Mouse (Mus musculus): ENCODE measurements at regions not wholly inside any gene's neighbourhood (a gene's known extent, or its start where the extent isn't known, plus 50 kb on each side); places are given as distances from the start of the nearest gene placed in this dataset.

- intact Hi-C loops (cut with DNase I) = no loop called here
- peak; percentile 5 to 11 for DNase-seq (ENCODE audit: low spot score in 2 of 2)
Measured at GRCm38 (mm10) chr16:79718230-79718629, 627.3 kb upstream of the Tmprss15 start.

DNA sequence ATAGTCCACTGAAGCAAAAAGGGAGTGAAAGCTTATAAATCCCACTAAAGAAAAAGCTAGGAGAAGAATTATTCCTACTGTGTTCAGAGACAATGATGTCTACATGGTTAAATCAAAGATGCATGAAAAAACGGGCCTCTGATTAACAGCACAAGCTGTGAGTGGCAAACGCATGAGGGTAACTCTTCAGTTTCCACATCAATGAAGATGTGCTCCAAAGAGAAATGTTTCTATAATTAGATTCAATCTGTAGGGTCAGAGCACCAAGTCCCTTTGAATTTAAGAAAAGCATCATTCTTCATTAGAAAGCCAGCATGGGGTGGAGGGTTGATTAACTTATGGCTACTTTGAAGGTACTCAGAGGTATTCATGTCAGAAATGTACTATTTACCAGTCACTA lies 601.5 kb upstream of the Tmprss15 start:
- intact Hi-C loops (cut with DNase I) = no loop called here

DNA sequence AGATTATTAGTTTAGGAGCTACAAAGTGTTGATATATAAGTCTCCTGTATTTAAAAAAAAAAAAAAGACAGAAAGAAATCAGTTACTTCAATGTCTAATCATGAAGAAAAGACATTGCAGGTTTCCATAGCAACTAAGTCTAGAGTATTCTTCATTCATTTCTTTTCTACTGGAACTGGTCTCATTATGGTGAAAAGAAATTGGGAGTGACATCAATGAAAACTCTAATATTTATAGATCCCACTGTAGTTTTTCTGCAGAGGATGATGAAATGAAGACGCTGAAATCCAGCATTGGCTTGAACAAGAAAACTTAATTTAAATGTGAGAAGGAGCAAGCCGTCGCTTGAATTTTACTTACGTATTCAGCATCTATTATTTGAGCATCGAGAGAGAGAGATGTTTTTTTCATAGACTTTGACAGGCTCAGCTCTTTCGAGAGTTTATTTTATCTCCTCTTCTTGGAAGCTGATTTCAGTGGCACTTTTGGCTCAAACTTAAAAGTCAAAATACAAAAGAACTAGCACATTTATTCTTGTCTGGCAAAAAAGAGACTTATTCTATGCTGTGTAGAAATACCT lies 560.4 kb upstream of the Tmprss15 start:
- intact Hi-C loops (cut with DNase I) = no loop called here
- no peak for DNase-seq (ENCODE audit: low spot score in 2 of 2)

More for the DNA sequence above, 601.5 kb upstream of the Tmprss15 start:
- DNase-seq (ENCODE audit: low spot score in 2 of 2) = no peak

DNA sequence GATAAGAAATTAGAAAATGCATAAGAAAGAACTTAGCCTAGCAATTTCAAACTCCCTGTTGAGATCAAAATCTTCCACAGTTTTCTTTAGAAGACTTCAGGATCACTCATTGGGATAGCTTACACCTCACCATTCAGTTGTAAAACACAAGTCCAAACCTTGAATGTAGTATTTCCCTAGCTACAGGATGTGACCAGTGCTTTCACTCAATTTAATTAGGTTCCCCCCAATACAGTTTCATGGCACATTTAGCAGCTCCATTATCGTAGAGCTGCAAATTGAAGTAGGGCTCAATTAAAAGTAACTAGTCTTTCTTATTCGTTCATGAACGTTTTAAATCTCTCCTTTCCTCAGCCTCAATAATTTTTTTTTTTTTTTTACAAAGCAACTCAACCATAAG lies 550.0 kb upstream of the Tmprss15 start:
- intact Hi-C loops (cut with DNase I) = no loop called here
- DNase-seq (ENCODE audit: low spot score in 2 of 2) = no peak

GRCm38 (mm10) chr16:79627139-79627538 lies 536.2 kb upstream of the Tmprss15 start:
- intact Hi-C loops (cut with DNase I) = no loop called here
- DNase-seq (ENCODE audit: low spot score in 2 of 2) = no peak

DNA sequence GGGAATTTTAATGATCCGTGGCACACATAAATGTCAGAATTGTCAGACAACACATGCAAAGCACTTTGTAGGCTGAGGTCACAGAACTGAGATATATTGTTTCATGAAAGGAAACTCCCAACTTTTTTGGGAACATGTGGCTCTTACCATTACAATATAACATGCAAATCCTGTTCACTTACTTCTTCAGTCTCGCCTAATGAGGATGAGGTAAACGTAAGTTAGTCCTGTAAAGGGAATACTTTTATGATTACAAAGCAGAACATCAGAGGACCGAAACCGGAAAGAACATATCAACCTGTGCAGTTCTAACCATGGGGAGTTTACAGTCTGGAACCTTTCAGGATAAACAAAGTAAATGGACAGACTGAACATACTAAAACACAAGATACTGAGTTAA lies 520.1 kb upstream of the Tmprss15 start:
- DNase-seq (ENCODE audit: low spot score in 2 of 2) = no peak
- intact Hi-C loops (cut with DNase I) = no loop called here

- intact Hi-C loops (cut with DNase I) = no loop called here
- DNase-seq (ENCODE audit: low spot score in 2 of 2) = no peak
Measured at GRCm38 (mm10) chr16:79590891-79591290, 500.0 kb upstream of the Tmprss15 start.

DNA sequence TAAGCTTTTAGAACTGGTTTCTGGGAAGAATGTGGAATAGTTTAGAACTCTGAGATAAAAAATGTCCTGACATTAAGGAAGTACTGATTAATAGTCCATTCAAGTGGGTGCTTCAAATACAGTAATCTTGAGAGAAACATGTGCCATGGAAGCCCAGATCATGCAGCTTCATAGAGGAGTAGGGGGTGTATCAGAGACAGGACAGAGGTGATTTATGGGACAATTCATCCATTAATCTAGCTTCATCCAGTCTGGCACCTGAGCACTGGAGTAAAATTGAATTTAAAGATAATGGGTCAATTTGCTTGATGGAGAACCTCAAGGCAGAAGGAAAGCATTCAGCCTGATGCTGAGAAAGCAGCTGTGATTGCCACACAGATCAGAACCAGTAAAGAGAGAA lies 494.8 kb upstream of the Tmprss15 start:
- no peak for DNase-seq (ENCODE audit: low spot score in 2 of 2)
- intact Hi-C loops (cut with DNase I) = no loop called here

GRCm38 (mm10) chr16:79570867-79571266 lies 480.0 kb upstream of the Tmprss15 start:
- intact Hi-C loops (cut with DNase I) = no loop called here
- no peak for DNase-seq (ENCODE audit: low spot score in 2 of 2)

DNA sequence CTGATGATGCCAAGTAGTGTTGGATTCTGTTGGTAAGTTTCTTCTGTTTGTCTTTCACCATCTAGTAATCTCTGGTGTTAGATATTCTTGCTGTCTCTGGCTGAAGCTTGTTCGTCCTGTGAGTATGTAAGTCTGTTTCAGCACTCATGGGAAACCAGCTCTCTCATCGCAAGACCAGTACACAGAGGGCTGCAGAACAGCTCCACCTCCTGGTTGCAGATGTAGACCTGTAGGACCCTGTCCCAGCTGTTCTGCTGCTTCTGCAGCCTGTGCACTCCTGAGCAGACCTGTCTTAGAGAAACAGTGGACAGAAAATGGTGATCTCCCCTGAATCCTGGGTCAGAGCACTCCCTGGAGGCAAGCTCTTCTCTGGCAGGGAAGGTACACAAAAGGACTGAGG lies 443.5 kb upstream of the Tmprss15 start:
- intact Hi-C loops (cut with DNase I) = no loop called here

DNA sequence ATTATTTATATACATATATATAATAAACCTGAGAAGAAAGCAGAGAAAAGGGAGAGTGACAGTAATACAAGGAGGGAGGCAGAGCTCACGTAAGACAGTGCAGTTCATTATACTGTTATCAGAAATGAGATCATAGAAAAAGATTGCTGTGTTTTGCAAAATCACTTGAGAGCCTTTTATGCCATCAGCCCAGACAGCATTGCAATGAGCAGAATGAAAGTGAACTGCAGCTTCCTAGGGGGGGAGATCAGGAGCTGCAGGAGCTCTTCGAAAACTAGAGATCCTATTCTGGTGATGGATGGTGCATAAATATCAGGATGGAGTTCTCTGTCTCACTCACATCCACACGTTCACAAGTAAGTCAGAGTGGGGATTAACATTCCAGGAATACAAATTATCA lies 401.6 kb upstream of the Tmprss15 start:
- no peak for DNase-seq (ENCODE audit: low spot score in 2 of 2)
- intact Hi-C loops (cut with DNase I) = no loop called here

More for the DNA sequence above, 443.5 kb upstream of the Tmprss15 start:
- DNase-seq (ENCODE audit: low spot score in 2 of 2) = no peak

- no peak for DNase-seq (ENCODE audit: low spot score in 2 of 2)
- intact Hi-C loops (cut with DNase I) = no loop called here
Measured at GRCm38 (mm10) chr16:79450871-79451270, 360.0 kb upstream of the Tmprss15 start.

GRCm38 (mm10) chr16:79449732-79450131 lies 358.8 kb upstream of the Tmprss15 start:
- intact Hi-C loops (cut with DNase I) = no loop called here
- no peak for DNase-seq (ENCODE audit: low spot score in 2 of 2)

GRCm38 (mm10) chr16:79407385-79407784 lies 316.5 kb upstream of the Tmprss15 start:
- DNase-seq (ENCODE audit: low spot score in 2 of 2) = no peak
- intact Hi-C loops (cut with DNase I) = no loop called here

GRCm38 (mm10) chr16:79406216-79406615 lies 315.3 kb upstream of the Tmprss15 start:
- intact Hi-C loops (cut with DNase I) = no loop called here
- DNase-seq (ENCODE audit: low spot score in 2 of 2) = peak; percentile 7 to 10

DNA sequence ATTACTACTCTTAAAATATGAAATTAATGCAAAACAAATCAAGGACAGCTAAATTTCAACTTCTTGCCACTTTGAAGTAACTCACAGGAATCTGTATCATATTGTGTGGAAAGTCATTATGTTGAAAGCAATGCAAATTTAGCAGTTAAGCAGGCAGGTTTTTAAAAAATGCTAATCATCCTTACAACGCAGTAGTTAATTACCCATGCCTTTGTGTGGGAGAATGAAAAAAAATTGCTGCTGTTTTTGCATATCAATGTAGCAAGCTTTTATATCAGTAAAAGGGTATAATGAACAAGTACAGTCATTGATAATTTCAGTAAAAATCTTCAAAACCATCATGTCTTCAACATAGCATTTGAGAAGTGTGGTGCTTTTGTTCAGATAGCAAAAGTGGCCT lies 313.2 kb upstream of the Tmprss15 start:
- intact Hi-C loops (cut with DNase I) = no loop called here
- DNase-seq (ENCODE audit: low spot score in 2 of 2) = no peak

DNA sequence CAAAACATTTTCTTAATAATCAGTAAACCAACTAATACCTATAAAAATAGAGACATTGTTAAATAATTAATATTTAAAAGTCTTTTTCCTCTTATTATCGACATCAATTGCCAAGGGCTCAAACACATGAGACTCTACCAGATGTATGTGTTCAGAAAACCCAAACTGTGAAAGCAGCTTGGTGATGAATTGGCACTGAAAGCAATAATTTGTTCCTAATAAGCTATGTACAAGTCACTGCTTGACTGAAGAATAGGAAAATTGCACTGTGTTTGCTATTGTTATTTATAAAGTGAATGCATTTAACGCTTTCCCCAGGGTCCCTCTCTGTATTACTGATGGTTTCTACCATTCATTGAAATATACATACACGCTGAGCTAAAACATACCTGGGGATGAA lies 309.2 kb upstream of the Tmprss15 start:
- intact Hi-C loops (cut with DNase I) = no loop called here
- no peak for DNase-seq (ENCODE audit: low spot score in 2 of 2)

DNA sequence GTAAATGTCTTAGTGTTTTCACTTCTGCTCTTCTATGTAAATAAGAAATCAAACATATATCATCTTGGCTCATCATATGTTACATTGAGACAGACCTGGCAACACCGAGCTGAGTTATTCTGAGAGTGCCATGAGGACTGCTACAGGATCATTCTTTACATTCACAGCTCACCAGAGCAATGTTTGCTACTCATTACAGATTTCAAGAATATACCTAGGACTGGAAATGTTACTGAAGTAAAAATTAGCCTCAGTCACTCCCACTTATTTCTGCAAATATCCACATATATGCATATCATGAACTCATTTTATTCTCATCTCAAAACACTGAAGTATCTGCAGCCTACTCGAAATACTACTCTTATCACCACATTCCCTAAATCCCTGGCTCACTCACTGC lies 307.6 kb upstream of the Tmprss15 start:
- intact Hi-C loops (cut with DNase I) = no loop called here
- DNase-seq (ENCODE audit: low spot score in 2 of 2) = no peak

- DNase-seq (ENCODE audit: low spot score in 2 of 2) = no peak
- intact Hi-C loops (cut with DNase I) = no loop called here
Measured at GRCm38 (mm10) chr16:79394425-79394824, 303.5 kb upstream of the Tmprss15 start.

DNA sequence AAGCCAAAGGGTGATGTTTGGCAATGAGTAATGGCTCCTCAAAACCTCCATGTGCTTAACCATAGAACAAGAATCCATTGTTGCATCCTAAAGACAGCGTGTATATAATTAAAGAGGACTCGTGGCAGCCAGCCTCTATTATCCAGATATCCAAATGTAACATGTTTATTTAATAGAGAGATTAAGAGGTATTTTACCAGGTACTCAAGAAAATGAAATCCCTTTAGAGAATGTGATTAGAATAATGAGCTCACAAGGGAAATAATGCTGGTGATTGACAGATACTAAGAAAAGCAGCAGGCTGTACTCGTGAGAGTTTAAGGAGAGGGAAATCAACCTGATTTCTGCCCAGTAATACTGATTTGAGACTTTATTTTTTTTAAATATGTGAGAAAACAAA lies 295.5 kb upstream of the Tmprss15 start:
- DNase-seq (ENCODE audit: low spot score in 2 of 2) = no peak
- intact Hi-C loops (cut with DNase I) = no loop called here

DNA sequence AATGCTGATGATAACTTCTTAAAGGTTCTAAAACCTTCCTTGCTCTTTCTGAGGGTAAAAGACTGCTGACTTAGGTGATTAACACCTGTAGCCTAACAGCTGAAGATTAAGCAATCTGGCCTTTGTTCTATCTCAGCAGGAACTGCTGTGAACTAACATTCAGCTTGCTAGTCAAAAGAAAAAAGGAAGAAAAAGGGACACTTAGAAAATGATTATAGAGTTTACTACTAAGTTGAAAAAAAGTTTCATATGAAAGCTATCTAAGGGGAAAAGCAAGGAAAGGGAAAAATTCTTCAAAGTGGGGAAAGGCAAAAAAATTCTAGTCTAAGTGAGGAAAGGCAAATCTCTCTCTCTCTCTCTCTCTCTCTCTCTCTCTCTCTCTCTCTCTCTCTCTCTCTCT lies 259.2 kb upstream of the Tmprss15 start:
- intact Hi-C loops (cut with DNase I) = no loop called here
- DNase-seq (ENCODE audit: low spot score in 2 of 2) = no peak

DNA sequence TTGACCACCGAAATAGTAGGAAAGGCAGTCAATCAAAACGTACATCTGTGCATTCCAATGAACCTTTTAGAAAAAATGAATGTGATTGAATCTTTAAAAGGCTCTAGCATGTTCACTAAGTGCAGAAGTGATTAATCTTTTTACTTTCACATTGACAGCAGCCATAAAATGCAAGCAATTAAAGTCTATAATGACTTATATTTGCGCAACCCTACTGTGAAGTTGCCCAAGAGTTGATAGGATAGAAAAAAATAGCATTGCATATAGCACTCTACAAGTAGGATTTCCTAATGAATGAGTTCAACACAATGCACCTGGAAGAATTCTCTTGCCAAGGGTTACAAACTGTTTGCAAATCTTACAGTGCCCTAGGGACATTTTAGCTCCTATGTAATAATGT lies 251.6 kb upstream of the Tmprss15 start:
- no peak for DNase-seq (ENCODE audit: low spot score in 2 of 2)
- intact Hi-C loops (cut with DNase I) = no loop called here

Data from left cerebral cortex, postnatal 36 days (tissue).